Mouse (Mus musculus): ENCODE data around the gene Alad. TPM values are rescaled to one million over a fixed set of nuclear protein-coding genes. Genes with fewer than 3 reads are reported as not detected.
"Not testable (repeated sequence)": the region's sequence is repeated elsewhere in the genome, so short reads cannot be mapped to it uniquely, and the experiment has no call there.

Gene Alad
- polyA plus RNA-seq, 1 experiment from 2014 or later: 161 TPM

DNA sequence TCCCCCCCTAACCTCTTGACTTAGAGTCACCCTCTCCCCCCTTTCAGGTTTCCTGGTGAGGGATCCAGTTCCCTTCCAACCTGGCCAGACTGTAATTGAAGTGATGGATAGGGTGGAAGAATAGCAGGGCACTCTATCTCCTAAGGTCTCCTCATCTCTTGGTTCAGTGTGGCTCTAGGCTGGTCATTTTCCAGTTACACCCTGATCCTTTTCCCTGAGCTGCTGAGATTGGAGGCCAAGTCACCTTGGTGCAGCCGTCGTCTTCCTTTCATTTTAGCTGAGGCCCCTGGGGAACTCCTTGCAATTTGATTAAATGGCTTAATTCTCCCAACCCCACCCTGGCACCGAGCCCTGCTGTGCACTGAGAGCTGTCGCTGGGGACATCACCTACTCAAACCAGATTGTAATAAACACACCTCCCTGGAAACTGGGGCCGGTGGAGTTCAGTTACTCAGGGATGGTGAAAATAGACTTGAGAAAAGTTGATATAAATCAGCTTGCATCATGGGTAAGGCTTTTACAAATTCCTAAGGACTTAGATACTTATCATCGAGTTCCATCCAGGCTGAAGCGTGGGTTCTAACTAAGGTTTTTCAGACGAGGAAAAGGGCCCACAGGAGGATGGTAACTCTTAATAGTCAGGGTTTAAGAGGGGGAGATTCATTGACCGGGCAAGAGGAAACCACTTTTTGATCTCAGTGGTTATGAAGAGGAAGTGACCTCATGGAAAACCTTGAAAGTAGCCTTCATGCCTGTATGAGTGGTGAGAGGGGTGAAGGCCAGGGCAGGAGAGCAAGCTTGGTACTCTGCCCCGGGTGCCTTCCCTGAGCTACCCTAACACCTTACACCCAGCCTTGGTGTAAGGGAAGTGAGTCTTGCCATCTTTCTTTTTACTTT, 38.8 kb downstream of the Alad start:
- H3K27me3 ChIP-seq (ENCODE audit: control insufficient read depth, insufficient read depth, low read length): no peaks in the 10 kb centered on the region
- H3K9ac ChIP-seq (ENCODE audit: low read length): peak overlapping the region; percentile 31; the same call in 1 of the 2 replicates
- peak overlapping the region; percentile 87 for H3K4me2 ChIP-seq (replicated peaks; ENCODE audit: low read depth)
- peak; percentile 37 for DNase-seq (ENCODE audit: low spot score)
- H3K36me3 ChIP-seq (ENCODE audit: control insufficient read depth, insufficient read depth, low read length): no peaks in the 10 kb centered on the region
- 26% methylated on average over 10 of the region's 10 CpGs for WGBS
- H3K4me3 ChIP-seq (ENCODE audit: low read depth, low read length): peak overlapping the region; percentile 48
- H3K27ac ChIP-seq (replicated peaks): peak overlapping the region; percentile 85
- H3K9me3 ChIP-seq (ENCODE audit: control insufficient read depth, low read length): no peaks in the 10 kb centered on the region
- TF ChIP-seq CTCF (IDR thresholded peaks at IDR 0.05; ENCODE audit: low read depth) (no peak), EP300 (optimal IDR thresholded peaks at IDR 0.05) (no peak)
- no peak for ATAC-seq (ENCODE audit: low FRiP score, low TSS enrichment)
- peaks cover 3% of the 10 kb centered on the region; the same call in 1 of the 2 replicates for H3K4me1 ChIP-seq (replicated peaks; ENCODE audit: control insufficient read depth, insufficient read depth)

DNA sequence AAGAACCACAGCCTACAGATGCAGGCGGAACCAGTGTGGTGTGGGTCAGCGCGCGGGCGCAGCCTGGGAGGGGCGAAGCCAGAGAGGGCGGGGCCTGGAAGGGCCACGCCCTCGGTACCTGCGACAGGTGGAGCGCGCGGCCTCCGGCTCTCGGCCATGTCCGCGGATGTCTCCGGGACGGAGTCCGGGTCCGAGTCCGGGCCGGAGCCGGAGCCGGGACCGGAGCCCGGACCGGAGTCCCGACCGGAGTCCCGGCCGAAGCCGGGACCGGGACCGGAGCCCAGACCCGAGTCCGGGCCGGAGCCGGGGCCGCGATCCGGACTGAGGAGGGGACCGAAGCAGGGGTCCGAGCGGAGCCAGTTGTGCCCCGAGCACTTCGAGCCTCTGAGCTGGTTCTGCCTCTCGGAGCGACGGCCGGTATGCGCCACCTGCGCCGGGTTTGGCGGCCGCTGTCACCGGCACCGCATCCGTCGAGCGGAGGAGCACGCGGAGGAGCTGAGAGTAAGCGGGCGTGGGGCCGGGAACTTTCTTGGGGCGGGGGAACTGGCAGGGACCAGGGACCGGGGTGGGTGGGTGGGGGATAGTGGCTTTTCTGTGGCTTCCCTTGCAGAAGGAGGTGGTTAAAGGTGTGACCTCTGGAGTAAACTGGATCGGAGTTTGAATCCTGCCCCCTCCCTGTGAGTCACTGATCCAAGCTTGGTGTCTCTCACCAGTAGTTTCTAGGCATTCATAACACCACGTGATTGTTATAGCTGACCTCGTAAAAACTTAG, 39.6 kb downstream of the Alad start, which contains the start of gene Bspry:
Gene Bspry (plus strand): TSS at position 117 of the 772 bp plus-strand sequence.
- Histone ChIP-seq H3K9me3 (ENCODE audit: control insufficient read depth, low read length) (no peaks in the 10 kb centered on the region), H3K4me3 (ENCODE audit: low read depth, low read length) (peak within 1 kb of the TSS; percentile 48), H3K9ac (ENCODE audit: low read length) (peak within 1 kb of the TSS; percentile 60), H3K36me3 (ENCODE audit: control insufficient read depth, insufficient read depth, low read length) (no peaks in the 10 kb centered on the region), H3K4me2 (replicated peaks; ENCODE audit: low read depth) (peak within 1 kb of the TSS; percentile 87), H3K4me1 (replicated peaks; ENCODE audit: control insufficient read depth, insufficient read depth) (peaks cover 3% of the 10 kb centered on the region; the same call in 1 of the 2 replicates), H3K27me3 (ENCODE audit: control insufficient read depth, insufficient read depth, low read length) (no peaks in the 10 kb centered on the region), H3K27ac (replicated peaks) (peak within 1 kb of the TSS; percentile 85)
- ATAC-seq (ENCODE audit: low FRiP score, low TSS enrichment) (peak; percentile 95), DNase-seq (ENCODE audit: low spot score) (peak; percentile 90)
- 1% methylated on average over 71 of the region's 71 CpGs for WGBS
- TF ChIP-seq EP300 (optimal IDR thresholded peaks at IDR 0.05) (no peak), CTCF (IDR thresholded peaks at IDR 0.05; ENCODE audit: low read depth) (no peak)

DNA sequence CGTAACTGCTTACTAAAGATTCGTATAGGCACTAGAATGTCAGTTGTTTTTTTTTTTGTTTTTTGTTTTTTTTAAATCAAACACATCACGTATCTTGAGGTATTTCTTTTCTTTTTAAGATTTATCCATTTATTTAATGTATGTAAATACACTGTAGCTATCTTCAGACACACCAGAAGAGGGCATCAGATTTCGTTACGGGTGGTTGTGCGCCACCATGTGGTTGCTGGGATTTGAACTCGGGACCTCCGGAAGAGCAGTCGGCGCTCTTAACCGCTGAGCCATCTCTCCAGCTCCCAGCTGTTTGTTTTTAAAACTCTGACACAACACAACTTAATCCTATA, 40.2 kb downstream of the Alad start:
- not testable (repeated sequence) for H3K4me1 ChIP-seq (replicated peaks; ENCODE audit: control insufficient read depth, insufficient read depth); H3K9me3 ChIP-seq (ENCODE audit: control insufficient read depth, low read length); DNase-seq (ENCODE audit: low spot score); ATAC-seq (ENCODE audit: low FRiP score, low TSS enrichment); H3K9ac ChIP-seq (ENCODE audit: low read length); H3K36me3 ChIP-seq (ENCODE audit: control insufficient read depth, insufficient read depth, low read length); H3K27ac ChIP-seq (replicated peaks); H3K27me3 ChIP-seq (ENCODE audit: control insufficient read depth, insufficient read depth, low read length)
- WGBS: 11% methylated on average over 11 of the region's 11 CpGs
- TF ChIP-seq CTCF (IDR thresholded peaks at IDR 0.05; ENCODE audit: low read depth): peak; percentile 71
- Histone ChIP-seq H3K4me3 (ENCODE audit: low read depth, low read length) (peak overlapping the region; percentile 48), H3K4me2 (replicated peaks; ENCODE audit: low read depth) (peak overlapping the region; percentile 87)

DNA sequence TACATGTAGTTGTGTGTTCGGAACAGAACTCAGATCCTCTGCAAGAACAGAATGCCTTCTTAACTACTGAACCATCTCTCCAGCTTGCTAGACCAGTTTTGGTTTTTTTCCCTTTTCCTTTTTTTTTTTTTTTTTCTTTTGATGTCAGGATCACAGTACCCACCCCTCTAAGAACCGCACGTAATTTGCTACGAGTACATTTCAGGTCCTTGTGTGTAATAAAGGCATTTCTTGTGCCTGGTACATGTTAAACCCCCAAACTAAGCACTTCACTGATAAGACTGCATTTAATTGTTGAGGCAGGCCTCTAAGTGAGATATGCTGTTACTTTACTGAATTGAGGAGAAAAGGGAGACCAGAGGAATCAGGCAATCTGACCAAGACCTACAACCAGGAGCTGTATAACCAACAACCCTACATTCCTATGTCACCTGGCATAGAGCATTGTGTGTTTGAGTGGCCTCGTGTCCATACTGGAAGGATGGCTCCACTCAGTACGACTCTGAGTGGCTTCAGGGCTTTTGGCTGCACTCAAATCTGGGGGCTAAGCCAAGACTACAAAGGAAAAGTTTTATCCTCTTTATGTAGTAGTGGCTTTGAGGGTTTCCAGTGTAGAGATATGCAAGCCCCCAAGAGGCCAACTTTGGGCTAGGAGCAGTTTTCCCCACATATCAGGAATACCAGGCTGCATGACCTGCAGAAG, 42.0 kb downstream of the Alad start:
- H3K4me1 ChIP-seq (replicated peaks; ENCODE audit: control insufficient read depth, insufficient read depth): peaks cover 3% of the 10 kb centered on the region; the same call in 1 of the 2 replicates
- ATAC-seq (ENCODE audit: low FRiP score, low TSS enrichment) (no peak), DNase-seq (ENCODE audit: low spot score) (no peak)
- H3K4me2 ChIP-seq (replicated peaks; ENCODE audit: low read depth): no peak overlapping the region
- H3K36me3 ChIP-seq (ENCODE audit: control insufficient read depth, insufficient read depth, low read length): no peaks in the 10 kb centered on the region
- no peaks in the 10 kb centered on the region for H3K9me3 ChIP-seq (ENCODE audit: control insufficient read depth, low read length)
- no peak overlapping the region for H3K27ac ChIP-seq (replicated peaks)
- H3K9ac ChIP-seq (ENCODE audit: low read length): no peak overlapping the region
- no peak for TF ChIP-seq CTCF (IDR thresholded peaks at IDR 0.05; ENCODE audit: low read depth)
- no peak for TF ChIP-seq EP300 (optimal IDR thresholded peaks at IDR 0.05)
- no peaks in the 10 kb centered on the region for H3K27me3 ChIP-seq (ENCODE audit: control insufficient read depth, insufficient read depth, low read length)
- WGBS: 59% methylated on average over 6 of the region's 6 CpGs
- no peak overlapping the region for H3K4me3 ChIP-seq (ENCODE audit: low read depth, low read length)

DNA sequence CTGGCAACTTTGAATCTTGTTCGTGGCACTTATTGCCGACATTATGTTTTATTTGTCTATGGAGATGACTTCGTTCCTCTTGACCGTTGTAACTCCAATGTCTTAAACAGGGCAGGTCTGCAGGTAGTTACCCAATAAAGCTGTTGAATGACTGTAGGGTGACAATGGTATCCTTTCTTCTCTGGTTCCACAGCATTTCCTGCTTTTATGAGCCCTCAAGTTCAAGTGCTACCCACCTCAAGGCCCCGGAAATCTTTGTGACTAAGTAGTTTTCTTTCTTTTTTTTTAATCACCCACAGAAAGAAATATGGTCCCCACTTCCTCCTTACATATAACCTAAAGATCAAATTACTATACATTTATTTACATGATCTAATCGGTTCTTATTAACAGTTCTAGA, 43.9 kb downstream of the Alad start:
- no peaks in the 10 kb centered on the region for H3K9me3 ChIP-seq (ENCODE audit: control insufficient read depth, low read length)
- H3K4me2 ChIP-seq (replicated peaks; ENCODE audit: low read depth): no peak overlapping the region
- H3K36me3 ChIP-seq (ENCODE audit: control insufficient read depth, insufficient read depth, low read length): no peaks in the 10 kb centered on the region
- no peaks in the 10 kb centered on the region for H3K27me3 ChIP-seq (ENCODE audit: control insufficient read depth, insufficient read depth, low read length)
- no peak overlapping the region for H3K27ac ChIP-seq (replicated peaks)
- ATAC-seq (ENCODE audit: low FRiP score, low TSS enrichment) (no peak), DNase-seq (ENCODE audit: low spot score) (no peak)
- H3K9ac ChIP-seq (ENCODE audit: low read length): no peak overlapping the region
- no peak for TF ChIP-seq CTCF (IDR thresholded peaks at IDR 0.05; ENCODE audit: low read depth)
- TF ChIP-seq EP300 (optimal IDR thresholded peaks at IDR 0.05): no peak
- H3K4me3 ChIP-seq (ENCODE audit: low read depth, low read length): no peak overlapping the region
- WGBS: 67% methylated on average over 6 of the region's 6 CpGs
- H3K4me1 ChIP-seq (replicated peaks; ENCODE audit: control insufficient read depth, insufficient read depth): peaks cover 2% of the 10 kb centered on the region; the same call in 1 of the 2 replicates

Measured in stomach, postnatal 0 days (tissue).